Mouse (Mus musculus): ENCODE results near the gene Kcnh3.

Gene Kcnh3

GRCm38 (mm10) chr15:99224208-99224911 lies at the start of gene Kcnh3:
TSS of gene Kcnh3 (plus strand) at chr15:99224861.
- peak; percentile 80 for DNase-seq (ENCODE audit: low read depth)

- DNase-seq (ENCODE audit: low read depth): no peak
Measured at GRCm38 (mm10) chr15:99179639-99180038, 45.0 kb upstream of the Kcnh3 start.

GRCm38 (mm10) chr15:99184217-99184914 lies 40.3 kb upstream of the Kcnh3 start:
- DNase-seq (ENCODE audit: low read depth): no peak

GRCm38 (mm10) chr15:99194358-99194757 lies 30.3 kb upstream of the Kcnh3 start:
- DNase-seq (ENCODE audit: low read depth): no peak

GRCm38 (mm10) chr15:99195043-99195442 lies 29.6 kb upstream of the Kcnh3 start:
- DNase-seq (ENCODE audit: low read depth): no peak

GRCm38 (mm10) chr15:99198761-99199160 lies 25.9 kb upstream of the Kcnh3 start:
- DNase-seq (ENCODE audit: low read depth): peak; percentile 62

- no peak for DNase-seq (ENCODE audit: low read depth)
Measured at GRCm38 (mm10) chr15:99205959-99206358, 18.7 kb upstream of the Kcnh3 start.

GRCm38 (mm10) chr15:99213183-99213582 lies 11.5 kb upstream of the Kcnh3 start:
- DNase-seq (ENCODE audit: low read depth): no peak

- peak; percentile 74 for DNase-seq (ENCODE audit: low read depth)
Measured at GRCm38 (mm10) chr15:99214941-99215340, 9.7 kb upstream of the Kcnh3 start.

- no peak for DNase-seq (ENCODE audit: low read depth)
Measured at GRCm38 (mm10) chr15:99215741-99216463, 8.8 kb upstream of the Kcnh3 start.

- no peak for DNase-seq (ENCODE audit: low read depth)
Measured at GRCm38 (mm10) chr15:99217630-99218029, 7.0 kb upstream of the Kcnh3 start.

- DNase-seq (ENCODE audit: low read depth): no peak
Measured at GRCm38 (mm10) chr15:99221315-99221952, 3.2 kb upstream of the Kcnh3 start.

GRCm38 (mm10) chr15:99222794-99223584 lies 1.7 kb upstream of the Kcnh3 start:
- peak; percentile 34 for DNase-seq (ENCODE audit: low read depth)

GRCm38 (mm10) chr15:99223585-99224207 lies 965 bp upstream of the Kcnh3 start:
- DNase-seq (ENCODE audit: low read depth): peak; percentile 65

- peak; percentile 39 for DNase-seq (ENCODE audit: low read depth)
Measured at GRCm38 (mm10) chr15:99225081-99225810, 585 bp downstream of the Kcnh3 start.

GRCm38 (mm10) chr15:99226090-99226489 lies 1.4 kb downstream of the Kcnh3 start:
- peak; percentile 28 for DNase-seq (ENCODE audit: low read depth)

- DNase-seq (ENCODE audit: low read depth): no peak
Measured at GRCm38 (mm10) chr15:99231998-99232397, 7.3 kb downstream of the Kcnh3 start.

- DNase-seq (ENCODE audit: low read depth): peak; percentile 69
Measured at GRCm38 (mm10) chr15:99233719-99234118, 9.1 kb downstream of the Kcnh3 start.

GRCm38 (mm10) chr15:99234326-99235010 lies 9.8 kb downstream of the Kcnh3 start:
- DNase-seq (ENCODE audit: low read depth): peak; percentile 41

GRCm38 (mm10) chr15:99238006-99238405 lies 13.3 kb downstream of the Kcnh3 start:
- DNase-seq (ENCODE audit: low read depth): peak; percentile 35

Data from naive thymus-derived CD4-positive, alpha-beta T cell, adult 2 months (primary cell).